Mouse (Mus musculus) adrenal gland, postnatal 10 days (tissue): Measurements from ENCODE around the gene Sema6c. TPM values are rescaled to one million over a fixed set of nuclear protein-coding genes. Genes with fewer than 3 reads are reported as not detected.
"Not testable (repeated sequence)": the region's sequence is repeated elsewhere in the genome, so short reads cannot be mapped to it uniquely, and the experiment has no call there.

Source experiments
- DNase-seq: peaks from one replicate; pipeline ENCODE4 v3.0.0; 2021; ENCODE audit warnings: mixed read lengths
- microRNA-seq: library from miRNA; unstranded; fragments of <30 nt; microRNA quantifications from one replicate; pipeline ENCODE4 v1.2.0, GENCODE M21; 2021
- total RNA-seq, 2 experiments: library from RNA; stranded (reverse); gene quantifications; 2 replicates each; pipeline ENCODE4 v1.2.3; 2021

Gene Sema6c
- total RNA-seq, 2 experiments from 2014 or later: 8.3 to 17.1 TPM

- DNase-seq: no peak
These were observed 26.6 kb downstream of the Sema6c start for GRCm38 (mm10) chr3:95186888-95187287.

GRCm38 (mm10) chr3:95194721-95195135 is 34.5 kb downstream of the Sema6c start:
- no peak for DNase-seq

- DNase-seq: no peak
These were observed 35.5 kb downstream of the Sema6c start for GRCm38 (mm10) chr3:95195772-95196171.

GRCm38 (mm10) chr3:95199101-95199500 is 38.8 kb downstream of the Sema6c start:
- no peak for DNase-seq

- no peak for DNase-seq
These were observed 39.9 kb downstream of the Sema6c start for GRCm38 (mm10) chr3:95200132-95200531.

- DNase-seq: no peak
These were observed 40.3 kb downstream of the Sema6c start for GRCm38 (mm10) chr3:95200562-95200961.

GRCm38 (mm10) chr3:95203880-95204279 is 43.6 kb downstream of the Sema6c start:
- DNase-seq: no peak

GRCm38 (mm10) chr3:95208286-95208685 is 48.0 kb downstream of the Sema6c start:
- DNase-seq: no peak

GRCm38 (mm10) chr3:95210585-95210984 is 50.3 kb downstream of the Sema6c start:
- DNase-seq: no peak

- DNase-seq: not testable (repeated sequence)
These were observed 52.8 kb downstream of the Sema6c start for GRCm38 (mm10) chr3:95212889-95213608.

GRCm38 (mm10) chr3:95213609-95213975 is 53.3 kb downstream of the Sema6c start:
- DNase-seq: no peak

- DNase-seq: no peak
These were observed 56.5 kb downstream of the Sema6c start for GRCm38 (mm10) chr3:95216655-95217254.

- DNase-seq: peak; percentile 99
These were observed 57.2 kb downstream of the Sema6c start, which contains the start of gene Gabpb2 for GRCm38 (mm10) chr3:95217255-95218134. TSS of gene Gabpb2 (minus strand) at chr3:95217916.

- no peak for DNase-seq
These were observed 58.3 kb downstream of the Sema6c start for GRCm38 (mm10) chr3:95218466-95219137.

GRCm38 (mm10) chr3:95223041-95223440 is 62.8 kb downstream of the Sema6c start:
- DNase-seq: no peak

Small RNA genes within 50 kb of the gene (microRNA-seq; reads per million reads assigned to microRNA genes)
- gene Mir8099-1: not detected

Other genes with a start within 250 kb of the Sema6c start
- 10 to 100 TPM; 73.8 to 78.3 TPM for gene Selenbp1, start 227.4 kb upstream of the Sema6c start, total RNA-seq
- 10 to 100 TPM; 20.2 to 31.4 TPM for gene Rfx5, start 206.4 kb upstream of the Sema6c start, total RNA-seq
- gene Pi4kb, start 185.7 kb upstream of the Sema6c start, total RNA-seq: 10 to 100 TPM; 43.1 to 45.3 TPM
- gene Zfp687, start 145.0 kb upstream of the Sema6c start, total RNA-seq: 10 to 100 TPM; 35.3 to 39.8 TPM
- 100 to 1,000 TPM; 206 to 221 TPM for gene Psmd4, start 117.8 kb upstream of the Sema6c start, total RNA-seq
- gene Pip5k1a, start 53.5 kb upstream of the Sema6c start, total RNA-seq: 10 to 100 TPM; 35.0 to 40.3 TPM
- gene Vps72, start 49.4 kb upstream of the Sema6c start, total RNA-seq: 10 to 100 TPM; 56.2 to 69.5 TPM
- 10 to 100 TPM in 1 of 2 experiments, 1 to 10 TPM in 1; 8.1 to 25.3 TPM for gene Tmod4, start 36.0 kb upstream of the Sema6c start, total RNA-seq
- gene Scnm1, start 26.4 kb upstream of the Sema6c start, total RNA-seq: 10 to 100 TPM; 30.6 to 38.6 TPM
- 1 to 10 TPM; 9.2 to 9.8 TPM for gene Lysmd1, start 26.4 kb upstream of the Sema6c start, total RNA-seq
- gene Tnfaip8l2, start 18.1 kb upstream of the Sema6c start, total RNA-seq: 1 to 10 TPM; 3.7 to 4.4 TPM
- gene Gabpb2, start 57.5 kb downstream of the Sema6c start, total RNA-seq: 10 to 100 TPM; 20.6 to 25.2 TPM
- 10 to 100 TPM; 62.4 to 69.7 TPM for gene Cdc42se1, start 68.3 kb downstream of the Sema6c start, total RNA-seq
- gene Mllt11, start 71.7 kb downstream of the Sema6c start, total RNA-seq: 10 to 100 TPM; 13.8 to 23.7 TPM
- under 1 TPM in 1 of 2 experiments, not detected in 1; 0.18 TPM for gene Gm128, start 81.1 kb downstream of the Sema6c start, total RNA-seq
- under 1 TPM in 1 of 2 experiments, not detected in 1; 0.42 TPM for gene Bnipl, start 90.7 kb downstream of the Sema6c start, total RNA-seq
- 10 to 100 TPM; 71.2 to 78.1 TPM for gene Mindy1, start 120.9 kb downstream of the Sema6c start, total RNA-seq
- 10 to 100 TPM; 22.2 to 27.9 TPM for gene Prune1, start 121.6 kb downstream of the Sema6c start, total RNA-seq
- 1 to 10 TPM; 1.1 to 1.3 TPM for gene Anxa9, start 146.7 kb downstream of the Sema6c start, total RNA-seq
- 100 to 1,000 TPM; 138 to 147 TPM for gene Cers2, start 154.3 kb downstream of the Sema6c start, total RNA-seq
- 10 to 100 TPM; 23.8 to 30.8 TPM for gene Setdb1, start 196.7 kb downstream of the Sema6c start, total RNA-seq
- gene 4930558C23Rik, start 242.4 kb downstream of the Sema6c start, total RNA-seq: not detected